Mouse (Mus musculus): ENCODE measurements around the gene Capn8. TPM values are rescaled to one million over a fixed set of nuclear protein-coding genes. Genes with fewer than 3 reads are reported as not detected.

Gene Capn8
- polyA plus RNA-seq, 1 experiment: 0.24 TPM

GRCm38 (mm10) chr1:182587706-182588105 is 22.9 kb downstream of the Capn8 start:
- TF ChIP-seq EP300 (IDR thresholded peaks at IDR 0.05; ENCODE audit: insufficient read depth, low read depth, low read length) (no peak), POLR2A (IDR thresholded peaks at IDR 0.05; ENCODE audit: insufficient read depth, low read length) (no peak), CTCF (IDR thresholded peaks at IDR 0.05; ENCODE audit: low read depth, low read length) (no peak)
- H3K27me3 ChIP-seq (ENCODE audit: control insufficient read depth, insufficient read depth, low read length, poor library complexity, severe bottlenecking): no peaks in the 10 kb centered on the region

GRCm38 (mm10) chr1:182591491-182591890 is 26.7 kb downstream of the Capn8 start:
- Histone ChIP-seq H3K4me3 (ENCODE audit: low read depth, low read length) (no peak overlapping the region), H3K9ac (ENCODE audit: low read depth, poor library complexity, severe bottlenecking) (no peak overlapping the region), H3K9me3 (replicated peaks; ENCODE audit: control insufficient read depth, insufficient read depth, low read length, poor library complexity, severe bottlenecking) (no peaks in the 10 kb centered on the region), H3K27me3 (ENCODE audit: control insufficient read depth, insufficient read depth, low read length, poor library complexity, severe bottlenecking) (no peaks in the 10 kb centered on the region), H3K4me1 (ENCODE audit: control insufficient read depth, insufficient read depth, low read length) (no peaks in the 10 kb centered on the region), H3K27ac (ENCODE audit: insufficient read depth, low read length) (no peak overlapping the region), H3K36me3 (ENCODE audit: control insufficient read depth, insufficient read depth, low read length, poor library complexity, severe bottlenecking) (no peaks in the 10 kb centered on the region)
- no peak for TF ChIP-seq EP300 (IDR thresholded peaks at IDR 0.05; ENCODE audit: insufficient read depth, low read depth, low read length)
- no peak for TF ChIP-seq CTCF (IDR thresholded peaks at IDR 0.05; ENCODE audit: low read depth, low read length)
- no peak for TF ChIP-seq POLR2A (IDR thresholded peaks at IDR 0.05; ENCODE audit: insufficient read depth, low read length)

More at GRCm38 (mm10) chr1:182587706-182588105, 22.9 kb downstream of the Capn8 start:
- Histone ChIP-seq H3K9me3 (replicated peaks; ENCODE audit: control insufficient read depth, insufficient read depth, low read length, poor library complexity, severe bottlenecking) (no peaks in the 10 kb centered on the region), H3K36me3 (ENCODE audit: control insufficient read depth, insufficient read depth, low read length, poor library complexity, severe bottlenecking) (no peaks in the 10 kb centered on the region), H3K9ac (ENCODE audit: low read depth, poor library complexity, severe bottlenecking) (no peak overlapping the region), H3K4me1 (ENCODE audit: control insufficient read depth, insufficient read depth, low read length) (no peaks in the 10 kb centered on the region), H3K4me3 (ENCODE audit: low read depth, low read length) (no peak overlapping the region), H3K27ac (ENCODE audit: insufficient read depth, low read length) (no peak overlapping the region)

GRCm38 (mm10) chr1:182592436-182592835 is 27.6 kb downstream of the Capn8 start:
- Histone ChIP-seq H3K27me3 (ENCODE audit: control insufficient read depth, insufficient read depth, low read length, poor library complexity, severe bottlenecking) (no peaks in the 10 kb centered on the region), H3K36me3 (ENCODE audit: control insufficient read depth, insufficient read depth, low read length, poor library complexity, severe bottlenecking) (no peaks in the 10 kb centered on the region), H3K4me1 (ENCODE audit: control insufficient read depth, insufficient read depth, low read length) (no peaks in the 10 kb centered on the region), H3K27ac (ENCODE audit: insufficient read depth, low read length) (no peak overlapping the region), H3K9me3 (replicated peaks; ENCODE audit: control insufficient read depth, insufficient read depth, low read length, poor library complexity, severe bottlenecking) (no peaks in the 10 kb centered on the region), H3K4me3 (ENCODE audit: low read depth, low read length) (no peak overlapping the region), H3K9ac (ENCODE audit: low read depth, poor library complexity, severe bottlenecking) (no peak overlapping the region)
- no peak for TF ChIP-seq EP300 (IDR thresholded peaks at IDR 0.05; ENCODE audit: insufficient read depth, low read depth, low read length)
- TF ChIP-seq CTCF (IDR thresholded peaks at IDR 0.05; ENCODE audit: low read depth, low read length): no peak
- no peak for TF ChIP-seq POLR2A (IDR thresholded peaks at IDR 0.05; ENCODE audit: insufficient read depth, low read length)

GRCm38 (mm10) chr1:182605330-182606150 is 40.7 kb downstream of the Capn8 start:
- Histone ChIP-seq H3K4me3 (ENCODE audit: low read depth, low read length) (no peak overlapping the region), H3K27ac (ENCODE audit: insufficient read depth, low read length) (no peak overlapping the region), H3K9ac (ENCODE audit: low read depth, poor library complexity, severe bottlenecking) (no peak overlapping the region), H3K27me3 (ENCODE audit: control insufficient read depth, insufficient read depth, low read length, poor library complexity, severe bottlenecking) (no peaks in the 10 kb centered on the region), H3K9me3 (replicated peaks; ENCODE audit: control insufficient read depth, insufficient read depth, low read length, poor library complexity, severe bottlenecking) (no peaks in the 10 kb centered on the region), H3K36me3 (ENCODE audit: control insufficient read depth, insufficient read depth, low read length, poor library complexity, severe bottlenecking) (no peaks in the 10 kb centered on the region), H3K4me1 (ENCODE audit: control insufficient read depth, insufficient read depth, low read length) (no peaks in the 10 kb centered on the region)
- TF ChIP-seq POLR2A (IDR thresholded peaks at IDR 0.05; ENCODE audit: insufficient read depth, low read length) (no peak), CTCF (IDR thresholded peaks at IDR 0.05; ENCODE audit: low read depth, low read length) (peak; percentile 0), EP300 (IDR thresholded peaks at IDR 0.05; ENCODE audit: insufficient read depth, low read depth, low read length) (no peak)

GRCm38 (mm10) chr1:182609701-182610335 is 45.0 kb downstream of the Capn8 start:
- Histone ChIP-seq H3K4me1 (ENCODE audit: control insufficient read depth, insufficient read depth, low read length) (no peaks in the 10 kb centered on the region), H3K27me3 (ENCODE audit: control insufficient read depth, insufficient read depth, low read length, poor library complexity, severe bottlenecking) (no peaks in the 10 kb centered on the region), H3K27ac (ENCODE audit: insufficient read depth, low read length) (no peak overlapping the region), H3K9ac (ENCODE audit: low read depth, poor library complexity, severe bottlenecking) (no peak overlapping the region), H3K9me3 (replicated peaks; ENCODE audit: control insufficient read depth, insufficient read depth, low read length, poor library complexity, severe bottlenecking) (no peaks in the 10 kb centered on the region), H3K36me3 (ENCODE audit: control insufficient read depth, insufficient read depth, low read length, poor library complexity, severe bottlenecking) (no peaks in the 10 kb centered on the region), H3K4me3 (ENCODE audit: low read depth, low read length) (no peak overlapping the region)
- TF ChIP-seq POLR2A (IDR thresholded peaks at IDR 0.05; ENCODE audit: insufficient read depth, low read length) (no peak), CTCF (IDR thresholded peaks at IDR 0.05; ENCODE audit: low read depth, low read length) (no peak), EP300 (IDR thresholded peaks at IDR 0.05; ENCODE audit: insufficient read depth, low read depth, low read length) (no peak)

GRCm38 (mm10) chr1:182615465-182615864 is 50.7 kb downstream of the Capn8 start:
- H3K4me1 ChIP-seq (ENCODE audit: control insufficient read depth, insufficient read depth, low read length): no peaks in the 10 kb centered on the region
- TF ChIP-seq POLR2A (IDR thresholded peaks at IDR 0.05; ENCODE audit: insufficient read depth, low read length) (no peak), CTCF (IDR thresholded peaks at IDR 0.05; ENCODE audit: low read depth, low read length) (no peak), EP300 (IDR thresholded peaks at IDR 0.05; ENCODE audit: insufficient read depth, low read depth, low read length) (no peak)
- H3K4me3 ChIP-seq (ENCODE audit: low read depth, low read length): no peak overlapping the region
- H3K36me3 ChIP-seq (ENCODE audit: control insufficient read depth, insufficient read depth, low read length, poor library complexity, severe bottlenecking): no peaks in the 10 kb centered on the region
- no peak overlapping the region for H3K9ac ChIP-seq (ENCODE audit: low read depth, poor library complexity, severe bottlenecking)
- no peaks in the 10 kb centered on the region for H3K27me3 ChIP-seq (ENCODE audit: control insufficient read depth, insufficient read depth, low read length, poor library complexity, severe bottlenecking)
- no peak overlapping the region for H3K27ac ChIP-seq (ENCODE audit: insufficient read depth, low read length)
- H3K9me3 ChIP-seq (replicated peaks; ENCODE audit: control insufficient read depth, insufficient read depth, low read length, poor library complexity, severe bottlenecking): no peaks in the 10 kb centered on the region
